Mouse (Mus musculus) olfactory bulb, adult 2 months (tissue): ENCODE results near the gene Gm49711.

Source experiments
- CTCF ChIP-seq: fragments of 200-500 bp; IDR thresholded peaks from 2 replicates; pipeline ENCODE4 v1.5.1; 2012; ENCODE audit warnings: low read depth, mild to moderate bottlenecking, low read length, moderate library complexity; ENCODE audit not compliant: insufficient read depth
- POLR2A ChIP-seq: fragments of 200-500 bp; IDR thresholded peaks from 2 replicates; pipeline ENCODE4 v1.6.1; 2012; ENCODE audit warnings: mild to moderate bottlenecking, low read depth, low read length, moderate library complexity; ENCODE audit not compliant: insufficient read depth

- TF ChIP-seq CTCF, result no peak
- TF ChIP-seq POLR2A, result no peak
Observed at GRCm38 (mm10) chr16:92136275-92136674, 78.2 kb downstream of the Gm49711 start.
